ENCODE assay signal across 25 mouse cellular contexts in genomic region chr13:75807969-75808368, GRCm38 (mm10). TPM values are rescaled to one million over a fixed set of nuclear protein-coding genes. Genes with fewer than 3 reads are reported as not detected.
DNase-seq lines count a peak whose midpoint lies in the region; ATAC-seq and TF ChIP-seq lines count a peak whose summit lies in the region.
"Had no signal": no experiment of that assay in that cellular context is flagged by ENCODE, and none has a peak within 500 bp of the region (broad histone marks: within the 10 kb centered on the region; RNA-seq: fewer than 3 reads in every experiment).

No protein-coding gene starts in this region.

- no peak overlapping the region for H3K4me3 ChIP-seq in heart, embryonic 10.5 days
- H3K4me3 ChIP-seq in lung, postnatal 0 days (ENCODE audit: low read depth, low read length), result no peak overlapping the region
- H3K4me3 ChIP-seq: embryonic facial prominence, embryonic 10.5 days; embryonic facial prominence, embryonic 12.5 days; forebrain, embryonic 13.5 days had no signal

- TF ChIP-seq CTCF in lung, postnatal 0 days (IDR thresholded peaks at IDR 0.05), result no peak

- H3K27me3 ChIP-seq in heart, embryonic 10.5 days (ENCODE audit: insufficient read depth, poor library complexity, severe bottlenecking), result no peaks in the 10 kb centered on the region
- no peaks in the 10 kb centered on the region for H3K27me3 ChIP-seq in lung, postnatal 0 days (replicated peaks; ENCODE audit: insufficient read depth, low read length)
- H3K27me3 ChIP-seq: CH12.LX; embryonic facial prominence, embryonic 12.5 days; forebrain, embryonic 13.5 days; Patski had no signal

- no peaks in the 10 kb centered on the region for H3K4me1 ChIP-seq in heart, embryonic 10.5 days
- H3K4me1 ChIP-seq in lung, postnatal 0 days (ENCODE audit: insufficient read depth, low read depth, low read length), result no peaks in the 10 kb centered on the region
- H3K4me1 ChIP-seq: embryonic facial prominence, embryonic 10.5 days; embryonic facial prominence, embryonic 12.5 days; forebrain, embryonic 13.5 days had no signal

- H3K36me3 ChIP-seq in heart, embryonic 10.5 days, result no peaks in the 10 kb centered on the region
- no peaks in the 10 kb centered on the region for H3K36me3 ChIP-seq in lung, postnatal 0 days (ENCODE audit: insufficient read depth, low read length)
- H3K36me3 ChIP-seq: embryonic facial prominence, embryonic 10.5 days; embryonic facial prominence, embryonic 12.5 days; G1E had no signal

- ATAC-seq in lung, postnatal 0 days, result peak; percentile 85
- ATAC-seq: activated CD4-positive, CD25-positive, alpha-beta regulatory T cell, adult 4 months; CD4-positive, CD25-positive, alpha-beta regulatory T cell, adult 4 months; forebrain, embryonic 13.5 days; Patski had no signal

- TF ChIP-seq EP300 in lung, postnatal 0 days (IDR thresholded peaks at IDR 0.05), result peak; percentile 82

- H3K9ac ChIP-seq in lung, postnatal 0 days (replicated peaks; ENCODE audit: low read depth), result no peak overlapping the region
- H3K9ac ChIP-seq: embryonic facial prominence, embryonic 12.5 days; forebrain, embryonic 13.5 days had no signal

- H3K4me2 ChIP-seq in lung, postnatal 0 days (replicated peaks; ENCODE audit: low read depth, low read length), result no peak overlapping the region
- H3K4me2 ChIP-seq: embryonic facial prominence, embryonic 12.5 days; forebrain, embryonic 13.5 days had no signal

- no peaks in the 10 kb centered on the region for H3K9me3 ChIP-seq in heart, embryonic 10.5 days
- no peaks in the 10 kb centered on the region for H3K9me3 ChIP-seq in lung, postnatal 0 days (ENCODE audit: low read length)
- H3K9me3 ChIP-seq: embryonic facial prominence, embryonic 10.5 days; embryonic facial prominence, embryonic 12.5 days; forebrain, embryonic 13.5 days; G1E had no signal

- H3K27ac ChIP-seq in heart, embryonic 10.5 days, result no peak overlapping the region
- H3K27ac ChIP-seq in lung, postnatal 0 days (ENCODE audit: low read length), result no peak overlapping the region
- H3K27ac ChIP-seq: embryonic facial prominence, embryonic 10.5 days; embryonic facial prominence, embryonic 12.5 days; forebrain, embryonic 13.5 days had no signal

- DNase-seq in heart, embryonic 10.5 days (ENCODE audit: low spot score), result peak; percentile 22
- no peak for DNase-seq in heart, adult 9 months (ENCODE audit: low spot score in 2 of 2)
- DNase-seq in kidney, adult 9 months, result peak; percentile 49
- DNase-seq in kidney, adult 11 months, result no peak
- DNase-seq in lung, postnatal 0 days (ENCODE audit: low spot score), result peak; percentile 72
- no peak for DNase-seq in lung, postnatal 10 days
- peak; percentile 53 for DNase-seq in lung, postnatal 36 days
- no peak for DNase-seq in lung, postnatal 4 days
- DNase-seq: adrenal gland, adult 8-10 months; adrenal gland, postnatal 14 days; adrenal gland, postnatal 36 days; B cell, adult 2 months; cerebellum, adult 11-12 months; cerebellum, adult 2 months; cerebellum, adult 9-10 months; cerebellum, postnatal 10 days; cerebellum, postnatal 25 days had no signal

- WGBS in heart, embryonic 10.5 days, result 88% methylated on average over 1 of the region's 1 CpGs
- WGBS in lung, postnatal 0 days, result 46% methylated on average over 1 of the region's 1 CpGs

RNA-seq across cellular contexts. Expression of gene Glrx, which starts 31.7 kb away (rescaled TPM):
- polyA plus RNA-seq in heart, embryonic 10.5 days (2016; fragmentation: Nextera tagmentation; extraction: Ambion mirVana), result 50.6 and 74.5 TPM in 2 replicates
- polyA plus RNA-seq in lung, postnatal 0 days (2015; fragmentation: Nextera tagmentation; extraction: Ambion mirVana), result 106 TPM in 2 replicates

Comparison
In these comparisons a context has a peak if more than half of its experiments do, and no peak if none do; other contexts are left out.
1. DNase-seq: peak in heart, embryonic 10.5 days (single experiment), kidney, adult 9 months (single experiment), lung, postnatal 0 days (single experiment) and lung, postnatal 36 days (single experiment); none in heart, adult 9 months (0 of 2), kidney, adult 11 months (single experiment), lung, postnatal 10 days (single experiment) and lung, postnatal 4 days (0 of 2).